Mouse (Mus musculus) heart, postnatal 0 days (tissue): ENCODE data around the gene Phldb3.

ENCODE experiments used
- CTCF ChIP-seq: IDR thresholded peaks from 2 replicates; pipeline ENCODE4 v1.5.1; 2016; ENCODE audit warnings: antibody characterized with exemption, control low read depth, low read depth
- EP300 ChIP-seq: IDR thresholded peaks from 2 replicates; pipeline ENCODE4 v1.6.1; 2016; ENCODE audit warnings: antibody characterized with exemption, low read depth

DNA sequence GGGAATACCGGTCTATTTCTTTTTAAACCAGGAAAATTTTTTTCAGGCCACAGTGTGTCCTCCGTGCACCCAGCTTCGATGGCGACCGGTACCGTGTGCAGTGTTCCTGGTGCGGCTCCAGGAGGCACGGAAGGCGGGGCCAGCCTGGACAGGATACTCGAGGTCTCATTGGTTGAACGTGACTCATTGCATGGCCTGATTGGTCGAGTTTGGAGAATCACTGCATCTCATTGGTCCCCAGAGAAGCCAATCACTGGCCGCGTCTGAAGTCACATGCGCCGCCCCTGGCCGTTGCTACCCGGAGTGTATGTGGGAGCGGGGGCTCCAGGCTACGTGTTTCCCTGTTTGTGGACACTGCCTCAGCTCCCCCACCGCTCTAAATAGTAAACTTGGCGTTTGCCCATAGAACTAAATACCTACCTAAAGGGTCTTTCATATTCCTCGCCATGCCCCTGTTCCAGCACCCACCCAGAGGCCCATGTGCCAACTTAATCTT lies 61.4 kb downstream of the Phldb3 start:
- no peak for TF ChIP-seq CTCF
- no peak for TF ChIP-seq EP300
